Mouse (Mus musculus) olfactory bulb, adult 2 months (tissue): ENCODE data around the gene Jtb. TPM values are rescaled to one million over a fixed set of nuclear protein-coding genes. Genes with fewer than 3 reads are reported as not detected.
A peak's percentile ranks its signal among the peaks of the same experiment; 100 is the strongest.

ENCODE experiments used
- H3K27ac ChIP-seq: fragments of 200-500 bp; 2 replicates; pipeline ENCODE4 v1.5.1; 2012; ENCODE audit warnings: low read depth, low read length; ENCODE audit not compliant: insufficient read depth
- H3K4me1 ChIP-seq: fragments of 200-500 bp; 2 replicates; pipeline ENCODE4 v1.6.1; 2012; ENCODE audit warnings: low read length; ENCODE audit not compliant: control insufficient read depth, insufficient read depth
- H3K4me3 ChIP-seq: fragments of 200-500 bp; 2 replicates; pipeline ENCODE4 v1.5.1; 2012; ENCODE audit warnings: mild to moderate bottlenecking, low read depth, low read length, moderate library complexity; ENCODE audit not compliant: insufficient read depth
- CTCF ChIP-seq: fragments of 200-500 bp; IDR thresholded peaks from 2 replicates; pipeline ENCODE4 v1.5.1; 2012; ENCODE audit warnings: low read depth, mild to moderate bottlenecking, low read length, moderate library complexity; ENCODE audit not compliant: insufficient read depth
- POLR2A ChIP-seq: fragments of 200-500 bp; IDR thresholded peaks from 2 replicates; pipeline ENCODE4 v1.6.1; 2012; ENCODE audit warnings: mild to moderate bottlenecking, low read depth, low read length, moderate library complexity; ENCODE audit not compliant: insufficient read depth
- WGBS: fragments of 180-500 bp; shearing (Covaris S2); methylation state at CpG from one replicate; pipeline ENCODE4 v1.1.7; 2018; 5-methylcytosine and 5-hydroxymethylcytosine counted together
- polyA plus RNA-seq: library from polyadenylated mRNA; stranded (reverse); fragments of >200 nt; gene quantifications from 2 replicates; pipeline ENCODE4 v1.2.4, GENCODE M21; 2012; ENCODE audit warnings: low replicate concordance; ENCODE audit not compliant: missing spikeins, insufficient read depth, insufficient read length

Jtb gene
- polyA plus RNA-seq, 1 experiment, result not detected

- TF ChIP-seq CTCF (no peak), POLR2A (no peak)
- H3K4me3 ChIP-seq, result peak overlapping the region; percentile 72
- peaks cover 11% of the 10 kb centered on the region for H3K4me1 ChIP-seq
- H3K27ac ChIP-seq, result peak overlapping the region; percentile 80
- WGBS, result 29% methylated on average over 16 of the region's 16 CpGs
These were observed 34.7 kb downstream of the Jtb start for GRCm38 (mm10) chr3:90265932-90266741.

GRCm38 (mm10) chr3:90266901-90267775 lies 35.7 kb downstream of the Jtb start:
- no peak for TF ChIP-seq CTCF
- TF ChIP-seq POLR2A, result no peak
- 90% methylated on average over 20 of the region's 20 CpGs for whole genome bisulfite sequencing
- no peak overlapping the region for H3K4me3 ChIP-seq

GRCm38 (mm10) chr3:90268190-90268589 lies 36.8 kb downstream of the Jtb start:
- no peak overlapping the region for H3K27ac ChIP-seq
- TF ChIP-seq CTCF (no peak), POLR2A (no peak)
- no peak overlapping the region for H3K4me3 ChIP-seq
- WGBS, result 94% methylated on average over 11 of the region's 11 CpGs
- peaks cover 17% of the 10 kb centered on the region for H3K4me1 ChIP-seq

More at GRCm38 (mm10) chr3:90266901-90267775, 35.7 kb downstream of the Jtb start:
- Histone ChIP-seq H3K4me1 (peaks cover 16% of the 10 kb centered on the region), H3K27ac (no peak overlapping the region)

- WGBS, result 90% methylated on average over 16 of the region's 16 CpGs
These were observed 37.6 kb downstream of the Jtb start for GRCm38 (mm10) chr3:90268971-90269370.

GRCm38 (mm10) chr3:90270784-90271183 lies 39.4 kb downstream of the Jtb start:
- no peak overlapping the region for H3K4me3 ChIP-seq
- peaks cover 15% of the 10 kb centered on the region for H3K4me1 ChIP-seq
- no peak overlapping the region for H3K27ac ChIP-seq
- WGBS, result 93% methylated on average over 8 of the region's 8 CpGs
- TF ChIP-seq POLR2A, result no peak
- TF ChIP-seq CTCF, result no peak

More at GRCm38 (mm10) chr3:90268971-90269370, 37.6 kb downstream of the Jtb start:
- Histone ChIP-seq H3K4me3 (no peak overlapping the region), H3K4me1 (peaks cover 17% of the 10 kb centered on the region), H3K27ac (no peak overlapping the region)
- TF ChIP-seq POLR2A, result no peak
- TF ChIP-seq CTCF, result no peak

GRCm38 (mm10) chr3:90272170-90272569 lies 40.8 kb downstream of the Jtb start:
- H3K27ac ChIP-seq, result no peak overlapping the region
- TF ChIP-seq CTCF (no peak), POLR2A (no peak)
- 63% methylated on average over 9 of the region's 9 CpGs for WGBS
- H3K4me1 ChIP-seq, result peaks cover 7% of the 10 kb centered on the region; the same call in 1 of the 2 replicates
- no peak overlapping the region for H3K4me3 ChIP-seq

- Histone ChIP-seq H3K4me3 (no peak overlapping the region), H3K4me1 (peaks cover 7% of the 10 kb centered on the region; the same call in 1 of the 2 replicates), H3K27ac (no peak overlapping the region)
- TF ChIP-seq CTCF, result no peak
- TF ChIP-seq POLR2A, result no peak
- 96% methylated on average over 22 of the region's 22 CpGs for WGBS
These were observed 42.5 kb downstream of the Jtb start for GRCm38 (mm10) chr3:90273855-90274254.

- WGBS, result 92% methylated on average over 11 of the region's 11 CpGs
- TF ChIP-seq POLR2A, result no peak
- TF ChIP-seq CTCF, result no peak
- Histone ChIP-seq H3K4me1 (peaks cover 7% of the 10 kb centered on the region; the same call in 1 of the 2 replicates), H3K4me3 (no peak overlapping the region), H3K27ac (no peak overlapping the region)
These were observed 43.9 kb downstream of the Jtb start for GRCm38 (mm10) chr3:90275286-90275685.

- H3K4me1 ChIP-seq, result peaks cover 3% of the 10 kb centered on the region; the same call in 1 of the 2 replicates
- TF ChIP-seq POLR2A, result no peak
- TF ChIP-seq CTCF, result no peak
- H3K27ac ChIP-seq, result no peak overlapping the region
- no peak overlapping the region for H3K4me3 ChIP-seq
- 60% methylated on average over 16 of the region's 16 CpGs for WGBS
These were observed 45.5 kb downstream of the Jtb start for GRCm38 (mm10) chr3:90276858-90277257.
